10 mouse cellular contexts compared by ENCODE assay signal in the genomic region with DNA sequence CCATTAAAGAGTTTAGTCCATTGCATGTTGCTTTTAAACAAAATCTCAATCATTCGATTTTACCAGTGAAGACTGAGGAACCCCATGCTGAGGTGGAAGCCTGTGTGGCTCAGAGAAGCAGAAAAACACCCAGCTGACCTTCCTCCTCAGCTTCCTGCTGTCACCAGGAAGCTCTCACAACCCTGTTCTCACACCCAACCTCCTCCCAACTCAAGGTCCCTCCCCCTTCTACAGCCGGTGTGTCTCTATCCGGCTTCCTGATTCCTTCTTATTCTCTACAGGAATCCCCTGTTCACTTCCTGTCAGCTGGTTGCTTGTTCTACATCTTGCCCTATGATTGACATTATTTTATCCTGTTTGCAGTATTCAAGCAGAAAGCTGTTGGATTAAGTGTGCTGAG. TPM values are rescaled to one million over a fixed set of nuclear protein-coding genes. Genes with fewer than 3 reads are reported as not detected.
DNase-seq lines count a peak whose midpoint lies in the region; ATAC-seq and TF ChIP-seq lines count a peak whose summit lies in the region.
"Had no signal": no experiment of that assay in that cellular context is flagged by ENCODE, and none has a peak within 500 bp of the region (broad histone marks: within the 10 kb centered on the region; RNA-seq: fewer than 3 reads in every experiment).

No protein-coding gene starts in this region.

- H3K36me3 ChIP-seq in lung, embryonic 15.5 days, result no peaks in the 10 kb centered on the region
- H3K36me3 ChIP-seq in megakaryocyte, embryonic 14.5 days (replicated peaks; ENCODE audit: low read length), result no peaks in the 10 kb centered on the region
- no peaks in the 10 kb centered on the region for H3K36me3 ChIP-seq in limb, embryonic 10.5 days
- H3K36me3 ChIP-seq: embryonic facial prominence, embryonic 13.5 days had no signal

- ATAC-seq in lung, embryonic 15.5 days (ENCODE audit: borderline replicate concordance, extremely low read depth, low FRiP score, low TSS enrichment), result peak; percentile 39; the same call in 1 of the 2 replicates
- ATAC-seq in activated CD4-positive, CD25-positive, alpha-beta regulatory T cell, adult 4 months, result peak; percentile 95
- ATAC-seq: hindbrain, postnatal 0 days had no signal

- no peak for TF ChIP-seq CTCF in gastrocnemius, adult 2 months (IDR thresholded peaks at IDR 0.05)
- no peak for TF ChIP-seq CTCF in lung, adult 2 months (IDR thresholded peaks at IDR 0.05; ENCODE audit: insufficient read depth, low read length)

- no peaks in the 10 kb centered on the region for H3K27me3 ChIP-seq in lung, embryonic 15.5 days
- H3K27me3 ChIP-seq in megakaryocyte, embryonic 14.5 days (replicated peaks), result peaks cover 11% of the 10 kb centered on the region
- no peaks in the 10 kb centered on the region for H3K27me3 ChIP-seq in limb, embryonic 10.5 days (ENCODE audit: low read depth, poor library complexity, severe bottlenecking)
- H3K27me3 ChIP-seq: embryonic facial prominence, embryonic 13.5 days had no signal

- 0 out of 2 replicates have a peak overlapping the region, but pooled peaks have one; percentile 12 for H3K27ac ChIP-seq in gastrocnemius, adult 2 months
- 0 out of 2 replicates have a peak overlapping the region, but pooled peaks have one; percentile 44 for H3K27ac ChIP-seq in lung, embryonic 15.5 days
- H3K27ac ChIP-seq in limb, embryonic 10.5 days, result no peak overlapping the region
- H3K27ac ChIP-seq: embryonic facial prominence, embryonic 13.5 days had no signal

- H3K9ac ChIP-seq in lung, embryonic 15.5 days, result no peak overlapping the region
- H3K9ac ChIP-seq: embryonic facial prominence, embryonic 13.5 days had no signal

- intact Hi-C loops in gastrocnemius, adult 2 months (cut with DNase I), result no loop called here
- intact Hi-C loops in gastrocnemius, postnatal 14 days (cut with DNase I; ENCODE audit: low total_unique reads), result no loop called here

- WGBS in lung, embryonic 15.5 days, result 33% methylated on average over 3 of the region's 3 CpGs
- WGBS in lung, adult 2 months, result 20% methylated on average over 3 of the region's 3 CpGs
- WGBS in limb, embryonic 10.5 days, result 64% methylated on average over 3 of the region's 3 CpGs

- peaks cover 21% of the 10 kb centered on the region for H3K4me1 ChIP-seq in lung, embryonic 15.5 days
- no peaks in the 10 kb centered on the region for H3K4me1 ChIP-seq in lung, adult 2 months (ENCODE audit: control insufficient read depth, insufficient read depth, low read length)
- peaks cover 9% of the 10 kb centered on the region for H3K4me1 ChIP-seq in megakaryocyte, embryonic 14.5 days
- H3K4me1 ChIP-seq in limb, embryonic 10.5 days, result peaks cover 13% of the 10 kb centered on the region

- H3K4me3 ChIP-seq in gastrocnemius, adult 2 months, result no peak overlapping the region
- H3K4me3 ChIP-seq in lung, embryonic 15.5 days, result no peak overlapping the region
- no peak overlapping the region for H3K4me3 ChIP-seq in lung, adult 2 months (replicated peaks; ENCODE audit: extremely low read depth, low read depth, low read length)
- peak overlapping the region; percentile 33 for H3K4me3 ChIP-seq in megakaryocyte, embryonic 14.5 days (replicated peaks)
- H3K4me3 ChIP-seq in limb, embryonic 10.5 days, result no peak overlapping the region
- H3K4me3 ChIP-seq: embryonic facial prominence, embryonic 13.5 days had no signal

- TF ChIP-seq POLR2A in lung, adult 2 months (IDR thresholded peaks at IDR 0.05; ENCODE audit: borderline replicate concordance, extremely low read depth, low read depth, low read length), result no peak

- H3K9me3 ChIP-seq in lung, embryonic 15.5 days, result no peaks in the 10 kb centered on the region
- H3K9me3 ChIP-seq in megakaryocyte, embryonic 14.5 days, result peaks cover 3% of the 10 kb centered on the region; the same call in 1 of the 2 replicates
- no peaks in the 10 kb centered on the region for H3K9me3 ChIP-seq in limb, embryonic 10.5 days (replicated peaks)
- H3K9me3 ChIP-seq: embryonic facial prominence, embryonic 13.5 days had no signal

- DNase-seq in gastrocnemius, adult 2 months, result no peak
- no peak for DNase-seq in gastrocnemius, postnatal 14 days
- no peak for DNase-seq in lung, adult 2 months
- no peak for DNase-seq in cerebellum, adult 18-20 months
- no peak for DNase-seq in limb, embryonic 10.5 days (ENCODE audit: low spot score)

- H3K4me2 ChIP-seq in lung, embryonic 15.5 days, result no peak overlapping the region
- H3K4me2 ChIP-seq: embryonic facial prominence, embryonic 13.5 days had no signal

RNA-seq across cellular contexts. Expression of a gene that starts 38.0 kb away (rescaled TPM):
- 1 to 10 TPM; 6.5 to 7.6 TPM for total RNA-seq in gastrocnemius, adult 2 months (2021)
- total RNA-seq in gastrocnemius, postnatal 14 days (2021), result 10 to 100 TPM; 46.5 to 62.5 TPM
- 108 TPM in 2 replicates for polyA plus RNA-seq in lung, embryonic 15.5 days (2015; fragmentation: Nextera tagmentation; extraction: Ambion mirVana)
- 10.4 and 10.7 TPM in 2 replicates for polyA plus RNA-seq in lung, adult 2 months (2012; rRNA removed)
- polyA plus RNA-seq in activated CD4-positive, CD25-positive, alpha-beta regulatory T cell, adult 4 months (2017; shearing (Covaris generic)), result 1 to 10 TPM; 1.1 to 2.9 TPM
- 0.15 and 0.34 TPM in 2 replicates for polyA plus RNA-seq in megakaryocyte, embryonic 14.5 days (2012; ENCODE audit: insufficient read depth, low replicate concordance)
- 98.5 TPM in 2 replicates for polyA plus RNA-seq in limb, embryonic 10.5 days (2016; fragmentation: Nextera tagmentation; extraction: Ambion mirVana)
